Mouse (Mus musculus): ENCODE results near the gene Sh3tc1.

Sh3tc1 gene

GRCm38 (mm10) chr5:35686336-35686735, 53.5 kb downstream of the Sh3tc1 start:
- no peak for DNase-seq (ENCODE audit: low spot score)

GRCm38 (mm10) chr5:35685079-35685478, 54.7 kb downstream of the Sh3tc1 start:
- no peak for DNase-seq (ENCODE audit: low spot score)

- no peak for DNase-seq (ENCODE audit: low spot score)
Observed at GRCm38 (mm10) chr5:35680958-35681357, 58.8 kb downstream of the Sh3tc1 start.

GRCm38 (mm10) chr5:35679256-35680155, 60.3 kb downstream of the Sh3tc1 start, which contains the start of gene Htra3:
TSS of gene Htra3 (minus strand) at chr5:35679782.
- peak; percentile 38 for DNase-seq (ENCODE audit: low spot score)

GRCm38 (mm10) chr5:35676964-35677363, 62.8 kb downstream of the Sh3tc1 start:
- DNase-seq (ENCODE audit: low spot score), result no peak

- DNase-seq (ENCODE audit: low spot score), result peak; percentile 70
Observed at GRCm38 (mm10) chr5:35674081-35674555, 65.7 kb downstream of the Sh3tc1 start.

GRCm38 (mm10) chr5:35673086-35673485, 66.7 kb downstream of the Sh3tc1 start:
- peak; percentile 94 for DNase-seq (ENCODE audit: low spot score)

GRCm38 (mm10) chr5:35672581-35672980, 67.2 kb downstream of the Sh3tc1 start:
- no peak for DNase-seq (ENCODE audit: low spot score)

GRCm38 (mm10) chr5:35671474-35671891, 68.3 kb downstream of the Sh3tc1 start:
- DNase-seq (ENCODE audit: low spot score), result peak; percentile 74

GRCm38 (mm10) chr5:35670412-35670801, 69.4 kb downstream of the Sh3tc1 start:
- DNase-seq (ENCODE audit: low spot score), result no peak

- DNase-seq (ENCODE audit: low spot score), result no peak
Observed at GRCm38 (mm10) chr5:35669747-35670411, 69.9 kb downstream of the Sh3tc1 start.

GRCm38 (mm10) chr5:35666152-35666551, 73.6 kb downstream of the Sh3tc1 start:
- DNase-seq (ENCODE audit: low spot score), result no peak

- DNase-seq (ENCODE audit: low spot score), result no peak
Observed at GRCm38 (mm10) chr5:35662021-35662545, 77.7 kb downstream of the Sh3tc1 start.

- no peak for DNase-seq (ENCODE audit: low spot score)
Observed at GRCm38 (mm10) chr5:35661210-35661609, 78.6 kb downstream of the Sh3tc1 start.

- no peak for DNase-seq (ENCODE audit: low spot score)
Observed at GRCm38 (mm10) chr5:35659503-35659902, 80.3 kb downstream of the Sh3tc1 start.

GRCm38 (mm10) chr5:35655753-35656485, 83.9 kb downstream of the Sh3tc1 start:
- DNase-seq (ENCODE audit: low spot score), result no peak

- no peak for DNase-seq (ENCODE audit: low spot score)
Observed at GRCm38 (mm10) chr5:35653743-35654395, 85.9 kb downstream of the Sh3tc1 start.

GRCm38 (mm10) chr5:35652872-35653271, 86.9 kb downstream of the Sh3tc1 start:
- no peak for DNase-seq (ENCODE audit: low spot score)

- no peak for DNase-seq (ENCODE audit: low spot score)
Observed at GRCm38 (mm10) chr5:35652319-35652718, 87.5 kb downstream of the Sh3tc1 start.

GRCm38 (mm10) chr5:35648230-35648629, 91.6 kb downstream of the Sh3tc1 start:
- no peak for DNase-seq (ENCODE audit: low spot score)

GRCm38 (mm10) chr5:35647562-35647961, 92.2 kb downstream of the Sh3tc1 start:
- peak; percentile 67 for DNase-seq (ENCODE audit: low spot score)
